Mouse (Mus musculus): ENCODE data around the gene Csrp2. TPM values are rescaled to one million over a fixed set of nuclear protein-coding genes. Genes with fewer than 3 reads are reported as not detected.
A peak's percentile ranks its signal among the peaks of the same experiment; 100 is the strongest.

Csrp2 gene
- polyA plus RNA-seq (2015; fragmentation: Nextera tagmentation; extraction: Ambion mirVana): 208 and 209 TPM in 2 replicates

DNA sequence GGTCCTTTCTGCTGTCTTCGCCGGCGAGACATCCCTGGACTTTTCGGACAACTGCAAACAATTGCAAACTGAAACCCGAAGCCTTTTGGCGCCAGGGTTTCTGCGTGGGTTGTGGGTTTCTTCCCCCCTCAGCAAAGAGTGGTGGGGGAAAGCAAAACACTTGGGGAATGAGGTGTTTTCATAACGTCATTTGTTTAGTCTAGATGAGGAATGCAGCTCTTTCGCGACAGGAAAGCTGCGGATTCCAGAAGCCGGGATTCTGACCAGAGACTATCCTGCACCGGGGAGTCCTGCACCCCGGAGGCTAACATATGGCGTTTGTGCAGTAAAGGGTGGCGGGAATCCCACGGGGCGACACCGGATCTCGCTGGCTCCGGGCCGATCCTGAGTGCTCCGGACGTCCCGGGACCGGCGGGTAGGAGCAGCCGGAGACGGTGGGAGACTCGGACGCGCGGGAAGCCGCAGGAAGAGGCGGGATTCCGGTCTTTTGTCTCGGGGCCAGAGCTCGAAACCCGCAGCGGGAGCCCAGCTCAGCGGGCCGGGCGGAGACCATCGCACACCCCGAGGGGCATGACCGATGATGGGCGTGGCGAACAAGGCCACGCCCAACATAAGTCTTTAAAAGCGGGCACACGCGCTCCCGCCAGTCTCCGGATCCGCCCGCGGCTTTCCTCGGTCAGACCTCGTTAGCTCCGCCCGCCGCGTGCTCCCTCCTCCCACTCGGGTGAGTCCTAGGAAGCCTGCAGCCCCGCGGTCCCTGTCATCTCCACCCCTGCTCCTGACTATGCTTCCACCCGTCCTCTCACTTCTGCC lies at the start of gene Csrp2:
Csrp2 (plus strand) TSS at position 259 of the 813 bp plus-strand sequence.
- peak within 1 kb of the TSS; percentile 61 for H3K4me3 ChIP-seq (replicated peaks; ENCODE audit: low read length)
- H3K4me2 ChIP-seq (ENCODE audit: low read depth, low read length): peak within 1 kb of the TSS; percentile 82
- peak; percentile 95 for ATAC-seq (ENCODE audit: insufficient read depth, low FRiP score)
- H3K27ac ChIP-seq (ENCODE audit: low read length): peak within 1 kb of the TSS; percentile 95
- no peaks in the 10 kb centered on the region for H3K9me3 ChIP-seq (replicated peaks; ENCODE audit: control insufficient read depth, low read length)
- peak within 1 kb of the TSS; percentile 84 for H3K9ac ChIP-seq (ENCODE audit: low read length)
- WGBS: under 1% methylated on average over 67 of the region's 67 CpGs
- no peaks in the 10 kb centered on the region for H3K36me3 ChIP-seq (ENCODE audit: control insufficient read depth, insufficient read depth, low read length)
- H3K4me1 ChIP-seq (ENCODE audit: control insufficient read depth, insufficient read depth, low read length): peaks cover 20% of the 10 kb centered on the region
- no peaks in the 10 kb centered on the region for H3K27me3 ChIP-seq (ENCODE audit: control insufficient read depth, insufficient read depth, low read length)

DNA sequence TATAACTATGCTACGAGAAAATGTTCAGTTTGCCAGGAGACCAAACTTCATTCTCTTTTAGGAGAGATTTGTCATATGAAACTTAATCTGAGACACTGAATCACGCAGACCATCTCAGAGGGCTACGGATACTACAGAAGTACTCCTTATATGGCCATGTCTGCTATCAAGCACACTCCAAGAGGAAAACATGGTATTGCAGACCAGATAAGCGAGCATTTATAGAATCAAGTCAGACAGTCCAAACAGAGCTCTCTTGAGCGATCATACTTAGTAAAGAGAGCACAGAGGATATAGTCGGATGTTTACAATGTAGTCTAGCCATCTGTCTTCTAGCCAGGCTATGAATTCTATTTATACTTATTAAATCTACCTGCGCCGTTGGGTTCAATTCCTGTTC lies 44.7 kb upstream of the Csrp2 start:
- Histone ChIP-seq H3K27ac (ENCODE audit: low read length) (no peak overlapping the region; the same call in none of the 2 replicates), H3K27me3 (ENCODE audit: control insufficient read depth, insufficient read depth, low read length) (no peaks in the 10 kb centered on the region), H3K4me1 (ENCODE audit: control insufficient read depth, insufficient read depth, low read length) (peaks cover 14% of the 10 kb centered on the region; the same call in 1 of the 2 replicates), H3K4me3 (replicated peaks; ENCODE audit: low read length) (no peak overlapping the region), H3K4me2 (ENCODE audit: low read depth, low read length) (no peak overlapping the region), H3K9me3 (replicated peaks; ENCODE audit: control insufficient read depth, low read length) (no peaks in the 10 kb centered on the region), H3K36me3 (ENCODE audit: control insufficient read depth, insufficient read depth, low read length) (no peaks in the 10 kb centered on the region), H3K9ac (ENCODE audit: low read length) (no peak overlapping the region)
- ATAC-seq (ENCODE audit: insufficient read depth, low FRiP score): no peak
- WGBS: 60% methylated on average over 8 of the region's 8 CpGs

DNA sequence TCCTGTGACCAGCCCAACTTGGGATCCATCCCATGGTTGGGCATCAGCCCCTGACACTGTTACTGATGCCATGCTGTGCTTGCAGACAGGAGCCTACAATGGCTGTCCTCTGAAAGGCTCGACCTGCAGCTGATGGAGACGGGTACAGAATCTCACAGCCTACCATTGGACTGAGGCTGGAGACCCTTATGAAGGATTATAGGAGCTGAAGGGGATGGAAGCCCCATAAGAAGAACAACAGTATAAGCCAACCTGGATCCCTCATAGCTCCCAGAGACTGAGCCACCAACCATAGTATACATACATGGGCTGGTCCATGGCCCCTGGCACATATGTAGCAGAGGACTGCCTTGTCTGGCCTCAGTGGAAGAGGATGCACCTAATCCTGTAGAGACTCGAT lies 42.6 kb upstream of the Csrp2 start:
- H3K27ac ChIP-seq (ENCODE audit: low read length): no peak overlapping the region
- H3K9me3 ChIP-seq (replicated peaks; ENCODE audit: control insufficient read depth, low read length): no peaks in the 10 kb centered on the region
- H3K27me3 ChIP-seq (ENCODE audit: control insufficient read depth, insufficient read depth, low read length): no peaks in the 10 kb centered on the region
- peaks cover 14% of the 10 kb centered on the region; the same call in 1 of the 2 replicates for H3K4me1 ChIP-seq (ENCODE audit: control insufficient read depth, insufficient read depth, low read length)
- H3K36me3 ChIP-seq (ENCODE audit: control insufficient read depth, insufficient read depth, low read length): no peaks in the 10 kb centered on the region
- ATAC-seq (ENCODE audit: insufficient read depth, low FRiP score): no peak
- H3K4me2 ChIP-seq (ENCODE audit: low read depth, low read length): no peak overlapping the region
- 89% methylated on average over 3 of the region's 3 CpGs for WGBS
- H3K9ac ChIP-seq (ENCODE audit: low read length): no peak overlapping the region
- no peak overlapping the region for H3K4me3 ChIP-seq (replicated peaks; ENCODE audit: low read length)

DNA sequence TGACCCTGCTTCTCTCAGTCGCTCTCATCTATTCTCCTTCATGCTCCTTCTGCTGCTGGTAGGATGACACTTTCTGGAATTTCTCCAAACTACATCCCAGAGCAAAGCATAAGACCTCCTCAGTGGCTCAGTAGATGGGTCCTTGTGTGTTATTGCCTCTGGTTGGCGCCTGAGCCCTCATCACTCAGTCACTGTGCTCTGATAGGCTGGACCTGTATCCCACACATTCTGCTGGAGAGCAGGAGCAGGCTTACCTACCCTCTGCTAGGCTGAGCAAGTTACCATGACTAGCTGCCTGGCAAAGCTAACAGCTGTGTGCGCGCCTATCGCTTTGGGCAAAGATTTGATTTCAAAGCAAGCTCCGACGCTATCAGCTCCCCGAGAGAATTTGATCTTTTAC lies 41.7 kb upstream of the Csrp2 start:
- Histone ChIP-seq H3K9me3 (replicated peaks; ENCODE audit: control insufficient read depth, low read length) (no peaks in the 10 kb centered on the region), H3K27ac (ENCODE audit: low read length) (no peak overlapping the region), H3K9ac (ENCODE audit: low read length) (no peak overlapping the region), H3K4me1 (ENCODE audit: control insufficient read depth, insufficient read depth, low read length) (peaks cover 14% of the 10 kb centered on the region; the same call in 1 of the 2 replicates), H3K4me2 (ENCODE audit: low read depth, low read length) (no peak overlapping the region), H3K36me3 (ENCODE audit: control insufficient read depth, insufficient read depth, low read length) (no peaks in the 10 kb centered on the region), H3K27me3 (ENCODE audit: control insufficient read depth, insufficient read depth, low read length) (no peaks in the 10 kb centered on the region), H3K4me3 (replicated peaks; ENCODE audit: low read length) (no peak overlapping the region)
- 60% methylated on average over 8 of the region's 8 CpGs for WGBS
- ATAC-seq (ENCODE audit: insufficient read depth, low FRiP score): peak; percentile 40

DNA sequence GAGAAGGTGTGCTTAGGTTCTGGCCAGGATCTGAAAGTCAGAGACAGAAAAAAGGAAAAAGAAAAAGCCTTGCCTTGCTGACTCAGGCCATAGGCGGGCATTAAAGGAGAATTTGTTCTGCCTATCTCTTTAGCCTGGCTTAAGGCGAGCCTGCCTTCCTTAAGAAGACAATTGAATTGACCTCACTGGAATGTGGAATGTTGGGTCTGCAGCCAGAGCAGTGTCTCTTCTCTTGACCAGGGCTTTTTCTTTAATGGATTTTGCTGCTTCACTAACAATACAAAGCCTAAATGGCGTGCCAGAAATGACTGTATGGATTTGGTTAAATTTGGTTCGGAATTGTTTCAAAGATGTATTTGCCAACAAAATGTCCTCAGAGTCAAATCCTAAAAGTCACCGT lies 40.9 kb upstream of the Csrp2 start:
- Histone ChIP-seq H3K27ac (ENCODE audit: low read length) (no peak overlapping the region), H3K9me3 (replicated peaks; ENCODE audit: control insufficient read depth, low read length) (no peaks in the 10 kb centered on the region), H3K36me3 (ENCODE audit: control insufficient read depth, insufficient read depth, low read length) (no peaks in the 10 kb centered on the region), H3K4me3 (replicated peaks; ENCODE audit: low read length) (no peak overlapping the region), H3K27me3 (ENCODE audit: control insufficient read depth, insufficient read depth, low read length) (no peaks in the 10 kb centered on the region), H3K4me1 (ENCODE audit: control insufficient read depth, insufficient read depth, low read length) (peaks cover 14% of the 10 kb centered on the region; the same call in 1 of the 2 replicates), H3K9ac (ENCODE audit: low read length) (no peak overlapping the region), H3K4me2 (ENCODE audit: low read depth, low read length) (no peak overlapping the region)
- ATAC-seq (ENCODE audit: insufficient read depth, low FRiP score): no peak
- 35% methylated on average over 5 of the region's 5 CpGs for WGBS

DNA sequence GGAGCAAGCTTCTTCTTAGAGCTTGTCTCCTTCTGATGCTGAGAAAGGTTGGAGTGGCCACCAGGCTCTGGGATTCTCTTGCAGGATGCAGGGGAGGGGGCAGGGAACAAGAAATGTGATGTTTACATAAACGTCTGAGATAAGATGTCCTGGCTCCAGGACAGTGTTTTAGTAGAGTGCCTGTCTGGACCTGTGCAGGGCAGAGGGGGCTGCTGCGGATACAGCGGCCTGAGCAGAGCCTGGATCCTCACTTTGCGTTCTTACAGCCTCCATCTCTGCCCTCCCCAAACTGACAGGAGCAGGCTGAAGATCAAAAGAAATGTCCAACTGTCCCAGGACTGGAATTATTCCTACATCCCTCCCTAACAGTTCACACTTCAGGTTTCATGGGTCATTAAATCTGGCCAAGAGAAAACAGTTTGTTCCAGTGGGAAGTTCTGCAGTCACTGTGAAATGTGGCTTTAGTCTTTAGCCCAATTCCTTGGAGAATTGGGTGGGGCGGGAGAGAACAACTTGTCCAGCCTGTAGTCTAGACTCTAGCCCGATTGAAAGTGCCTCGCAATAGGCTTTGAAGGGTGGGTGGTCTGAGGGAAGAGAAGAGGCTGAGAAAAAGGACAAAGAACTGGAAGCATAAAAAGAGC lies 40.0 kb upstream of the Csrp2 start:
- Histone ChIP-seq H3K9ac (ENCODE audit: low read length) (no peak overlapping the region), H3K27ac (ENCODE audit: low read length) (no peak overlapping the region; the same call in 1 of the 2 replicates), H3K27me3 (ENCODE audit: control insufficient read depth, insufficient read depth, low read length) (no peaks in the 10 kb centered on the region), H3K36me3 (ENCODE audit: control insufficient read depth, insufficient read depth, low read length) (no peaks in the 10 kb centered on the region), H3K4me2 (ENCODE audit: low read depth, low read length) (no peak overlapping the region), H3K4me3 (replicated peaks; ENCODE audit: low read length) (no peak overlapping the region), H3K9me3 (replicated peaks; ENCODE audit: control insufficient read depth, low read length) (no peaks in the 10 kb centered on the region), H3K4me1 (ENCODE audit: control insufficient read depth, insufficient read depth, low read length) (peaks cover 14% of the 10 kb centered on the region; the same call in 1 of the 2 replicates)
- 26% methylated on average over 7 of the region's 7 CpGs for WGBS
- ATAC-seq (ENCODE audit: insufficient read depth, low FRiP score): no peak; the same call in 1 of the 2 replicates

DNA sequence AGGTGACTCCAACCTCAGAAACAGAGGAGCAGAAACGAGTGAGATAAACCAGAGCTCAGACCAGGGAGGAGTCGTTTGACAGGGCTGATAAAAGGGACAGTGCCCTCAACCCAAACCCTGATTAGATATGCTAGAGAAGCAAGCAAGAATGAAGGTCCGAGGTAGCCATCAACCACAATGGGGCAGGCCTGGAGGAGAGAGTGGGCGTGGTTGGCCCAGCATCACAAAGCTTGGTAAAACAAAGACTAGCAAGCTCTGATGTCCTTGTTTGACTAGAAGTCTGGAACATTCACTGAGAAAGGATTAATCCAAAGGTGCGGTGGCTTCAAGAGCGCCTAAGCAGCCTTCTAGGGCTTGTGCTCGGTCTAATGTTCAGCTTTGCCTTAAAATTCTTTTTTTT lies 38.2 kb upstream of the Csrp2 start:
- no peak for ATAC-seq (ENCODE audit: insufficient read depth, low FRiP score)
- H3K9ac ChIP-seq (ENCODE audit: low read length): no peak overlapping the region
- no peak overlapping the region for H3K4me2 ChIP-seq (ENCODE audit: low read depth, low read length)
- no peak overlapping the region for H3K27ac ChIP-seq (ENCODE audit: low read length)
- H3K36me3 ChIP-seq (ENCODE audit: control insufficient read depth, insufficient read depth, low read length): no peaks in the 10 kb centered on the region
- 64% methylated on average over 7 of the region's 7 CpGs for WGBS
- H3K4me3 ChIP-seq (replicated peaks; ENCODE audit: low read length): no peak overlapping the region
- H3K27me3 ChIP-seq (ENCODE audit: control insufficient read depth, insufficient read depth, low read length): no peaks in the 10 kb centered on the region
- H3K9me3 ChIP-seq (replicated peaks; ENCODE audit: control insufficient read depth, low read length): no peaks in the 10 kb centered on the region
- peaks cover 14% of the 10 kb centered on the region; the same call in 1 of the 2 replicates for H3K4me1 ChIP-seq (ENCODE audit: control insufficient read depth, insufficient read depth, low read length)

DNA sequence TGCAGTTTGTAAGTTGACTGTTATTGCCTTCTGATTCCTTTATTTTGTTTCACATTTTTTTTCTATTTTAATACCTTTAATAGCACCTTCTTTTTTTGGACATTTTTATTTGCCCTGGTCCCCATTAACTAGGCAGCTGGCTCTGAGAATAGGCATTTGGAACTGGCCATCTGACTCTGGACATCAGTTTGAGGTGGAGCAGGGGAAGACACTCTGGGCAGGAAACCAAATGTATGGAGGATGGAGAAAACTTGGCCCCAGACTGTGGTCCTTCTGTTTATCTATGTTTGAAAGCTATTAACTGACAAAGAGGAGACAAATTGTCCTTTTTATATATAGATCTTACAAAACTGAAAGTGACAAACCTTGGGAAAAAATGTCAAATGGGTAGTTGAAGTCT lies 36.9 kb upstream of the Csrp2 start:
- no peak overlapping the region for H3K27ac ChIP-seq (ENCODE audit: low read length)
- no peak overlapping the region for H3K4me2 ChIP-seq (ENCODE audit: low read depth, low read length)
- H3K9me3 ChIP-seq (replicated peaks; ENCODE audit: control insufficient read depth, low read length): no peaks in the 10 kb centered on the region
- no peak overlapping the region for H3K4me3 ChIP-seq (replicated peaks; ENCODE audit: low read length)
- H3K27me3 ChIP-seq (ENCODE audit: control insufficient read depth, insufficient read depth, low read length): no peaks in the 10 kb centered on the region
- ATAC-seq (ENCODE audit: insufficient read depth, low FRiP score): no peak
- H3K9ac ChIP-seq (ENCODE audit: low read length): no peak overlapping the region
- peaks cover 14% of the 10 kb centered on the region; the same call in 1 of the 2 replicates for H3K4me1 ChIP-seq (ENCODE audit: control insufficient read depth, insufficient read depth, low read length)
- H3K36me3 ChIP-seq (ENCODE audit: control insufficient read depth, insufficient read depth, low read length): no peaks in the 10 kb centered on the region

DNA sequence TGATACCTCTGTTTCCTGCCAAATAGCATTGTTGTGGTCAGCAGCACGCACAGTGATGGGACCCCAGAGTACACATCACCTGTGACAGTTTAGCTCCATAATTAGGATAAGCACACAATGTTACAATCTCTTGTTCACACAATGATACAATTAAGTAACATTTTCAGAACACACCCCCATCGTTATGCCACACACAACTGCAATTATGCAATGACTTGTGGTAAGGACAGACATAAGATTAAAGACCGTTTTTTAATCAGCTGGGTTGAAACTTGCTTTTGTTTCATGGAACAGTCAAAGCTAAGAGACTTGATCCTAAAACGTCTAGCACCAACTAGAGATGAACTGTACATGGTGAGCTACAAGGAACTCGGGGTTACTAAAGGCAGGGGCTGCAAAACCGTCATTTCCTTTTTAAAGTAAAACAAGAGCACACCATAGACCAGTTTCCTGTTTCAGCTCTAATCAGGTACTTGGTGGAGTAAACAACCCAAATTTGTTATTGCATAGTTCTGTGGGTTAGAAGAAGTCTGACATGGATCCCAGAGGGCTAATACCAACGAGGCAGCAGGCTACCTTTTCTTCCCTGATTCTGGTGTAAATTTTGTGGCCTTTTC lies 28.8 kb upstream of the Csrp2 start:
- H3K27me3 ChIP-seq (ENCODE audit: control insufficient read depth, insufficient read depth, low read length): no peaks in the 10 kb centered on the region
- WGBS: 62% methylated on average over 7 of the region's 7 CpGs
- no peaks in the 10 kb centered on the region for H3K4me1 ChIP-seq (ENCODE audit: control insufficient read depth, insufficient read depth, low read length)
- no peak overlapping the region for H3K27ac ChIP-seq (ENCODE audit: low read length)
- no peak overlapping the region for H3K9ac ChIP-seq (ENCODE audit: low read length)
- no peaks in the 10 kb centered on the region for H3K9me3 ChIP-seq (replicated peaks; ENCODE audit: control insufficient read depth, low read length)
- no peak overlapping the region for H3K4me3 ChIP-seq (replicated peaks; ENCODE audit: low read length)
- H3K36me3 ChIP-seq (ENCODE audit: control insufficient read depth, insufficient read depth, low read length): no peaks in the 10 kb centered on the region
- ATAC-seq (ENCODE audit: insufficient read depth, low FRiP score): no peak
- no peak overlapping the region for H3K4me2 ChIP-seq (ENCODE audit: low read depth, low read length)

Data from stomach, embryonic 16.5 days (tissue).